Comparison of ENCODE assay signal across 25 mouse cellular contexts in genomic region chr3:62352071-62352470, GRCm38 (mm10). TPM values are rescaled to one million over a fixed set of nuclear protein-coding genes. Genes with fewer than 3 reads are reported as not detected.
"Had no signal": no experiment of that assay in that cellular context is flagged by ENCODE, and none has a peak within 500 bp of the region (broad histone marks: within the 10 kb centered on the region; RNA-seq: fewer than 3 reads in every experiment).

No protein-coding gene starts in this region.

- DNase-seq: gastrocnemius, adult 2 months; gastrocnemius, postnatal 10 days; gastrocnemius, postnatal 25 days; heart, adult 18-20 months; heart, postnatal 14 days; heart, postnatal 36 days; kidney, adult 11 months; kidney, adult 2 months; kidney, postnatal 10 days; kidney, postnatal 25 days; kidney, postnatal 4 days; left cerebral cortex, postnatal 4 days had no signal

- H3K9ac ChIP-seq: heart, embryonic 13.5 days; heart, embryonic 15.5 days; hindbrain, embryonic 13.5 days; hindbrain, embryonic 15.5 days; limb, embryonic 13.5 days; limb, embryonic 15.5 days; liver, embryonic 12.5 days; liver, embryonic 14.5 days had no signal

- H3K27me3 ChIP-seq: heart, embryonic 13.5 days; heart, embryonic 15.5 days; hindbrain, embryonic 13.5 days; hindbrain, embryonic 15.5 days; limb, embryonic 13.5 days; limb, embryonic 15.5 days; liver, embryonic 12.5 days had no signal

- H3K36me3 ChIP-seq: heart, embryonic 15.5 days; hindbrain, embryonic 13.5 days; hindbrain, embryonic 15.5 days; limb, embryonic 15.5 days; liver, embryonic 12.5 days had no signal

- H3K4me1 ChIP-seq: heart, embryonic 13.5 days; heart, embryonic 15.5 days; hindbrain, embryonic 13.5 days; hindbrain, embryonic 15.5 days; limb, embryonic 13.5 days; liver, embryonic 12.5 days had no signal

- H3K27ac ChIP-seq: gastrocnemius, adult 2 months; heart, embryonic 13.5 days; heart, embryonic 15.5 days; hindbrain, embryonic 13.5 days; hindbrain, embryonic 15.5 days; hindbrain, postnatal 0 days; layer of hippocampus, adult 2 months; left cerebral cortex, adult 2 months; limb, embryonic 13.5 days; limb, embryonic 15.5 days; liver, embryonic 12.5 days; liver, embryonic 14.5 days had no signal

- H3K4me3 ChIP-seq: gastrocnemius, adult 2 months; heart, embryonic 13.5 days; heart, embryonic 15.5 days; hindbrain, embryonic 13.5 days; hindbrain, embryonic 15.5 days; layer of hippocampus, adult 2 months; left cerebral cortex, adult 2 months; limb, embryonic 13.5 days; limb, embryonic 15.5 days; liver, embryonic 12.5 days had no signal

RNA-seq across cellular contexts. Expression of gene Arhgef26, which starts 13.9 kb away (rescaled TPM):
- total RNA-seq: granulocyte monocyte progenitor cell, adult 5-6 weeks; hematopoietic stem cell, adult 5-6 weeks had no signal
